Mouse (Mus musculus): ENCODE data around the gene Ucn3.

The Ucn3 gene

GRCm38 (mm10) chr13:3891479-3892087 lies 53.6 kb downstream of the Ucn3 start:
- no peak for DNase-seq

Measured in cerebellum, postnatal 10 days (tissue).